8 mouse cellular contexts compared by ENCODE assay signal in the genomic region with DNA sequence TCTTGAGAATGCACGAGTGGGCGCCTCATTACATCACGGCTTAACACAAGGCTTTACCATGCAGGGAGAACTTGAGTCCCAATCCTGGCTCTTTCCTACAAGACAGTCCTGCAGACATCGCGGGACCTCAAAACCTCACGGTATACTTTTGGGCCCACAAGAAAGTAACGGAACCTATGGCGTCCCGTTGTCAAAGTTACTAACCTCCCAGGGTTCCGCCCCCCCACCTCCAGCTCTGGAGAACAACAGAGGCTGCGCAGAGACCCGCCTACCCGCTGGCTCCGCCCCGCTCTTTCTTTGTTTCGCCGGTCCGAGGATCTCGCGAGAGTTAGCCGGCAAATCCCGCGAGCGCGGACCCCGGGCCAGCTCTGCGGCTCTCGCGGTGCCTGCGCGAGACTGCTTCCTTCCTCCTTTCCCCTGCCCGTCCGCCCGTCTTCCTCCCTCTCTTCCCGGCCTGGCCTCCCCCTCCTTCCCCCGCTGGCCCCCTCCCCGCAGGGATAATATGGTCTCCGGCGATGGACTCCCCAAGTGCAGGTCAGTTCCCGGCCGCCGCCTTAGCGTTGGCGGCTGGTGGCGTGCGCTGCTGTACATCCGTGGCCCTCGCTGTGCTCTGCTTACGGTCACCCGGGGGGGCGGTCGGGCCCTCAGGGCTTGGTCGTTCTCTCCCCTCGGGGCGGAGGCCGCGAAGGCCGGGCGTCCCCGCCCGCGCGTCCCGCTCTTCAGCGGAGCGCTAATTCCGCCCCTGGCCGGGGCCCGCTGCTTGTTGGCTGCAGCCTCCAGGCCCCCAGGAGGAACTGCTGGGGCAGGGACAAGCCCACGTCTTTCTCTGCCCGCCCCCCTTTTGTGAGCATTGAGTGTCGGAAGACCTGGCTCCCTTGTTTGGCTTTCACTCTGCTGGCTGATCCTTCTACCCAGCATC. TPM values are rescaled to one million over a fixed set of nuclear protein-coding genes. Genes with fewer than 3 reads are reported as not detected.
DNase-seq lines count a peak whose midpoint lies in the region; ATAC-seq and TF ChIP-seq lines count a peak whose summit lies in the region.

A gene (plus strand): TSS at position 427 of the 919 bp plus-strand sequence.

- peak within 1 kb of the TSS; percentile 95 for H3K9ac ChIP-seq in hindbrain, embryonic 14.5 days

- no peaks in the 10 kb centered on the region for H3K9me3 ChIP-seq in hindbrain, embryonic 14.5 days (ENCODE audit: control insufficient read depth, low read length)

- POLR2A ChIA-PET in Patski (lab: Charles Lee) = no interaction called here

- H3K4me2 ChIP-seq in hindbrain, embryonic 14.5 days (replicated peaks) = peak within 1 kb of the TSS; percentile 71

- H3K27ac ChIP-seq in hindbrain, embryonic 14.5 days = peak within 1 kb of the TSS; percentile 90

- peak; percentile 94 for ATAC-seq in Patski
- peak; percentile 97 for ATAC-seq in hindbrain, embryonic 14.5 days (ENCODE audit: low FRiP score)

- WGBS in hindbrain, embryonic 14.5 days = under 1% methylated on average over 69 of the region's 72 CpGs

- TF ChIP-seq CTCF in Patski (IDR thresholded peaks at IDR 0.05) = no peak

- in situ Hi-C loops in Patski (cut with MboI; ENCODE audit: low pct_unique_long_range_greater_than_20kb) = no loop called here

- peak; percentile 86 for DNase-seq in Patski (ENCODE audit: low read depth, low spot score)
- DNase-seq in cerebellum, postnatal 14 days = peak; percentile 100
- DNase-seq in frontal cortex, postnatal 25 days (ENCODE audit: low spot score in 2 of 2) = peak; percentile 98
- peak; percentile 99 for DNase-seq in hindbrain, embryonic 14.5 days (ENCODE audit: low spot score)
- peak; percentile 98 to 99 for DNase-seq in layer of hippocampus, postnatal 36 days
- DNase-seq in lung, postnatal 36 days = peak; percentile 99
- DNase-seq in retina, postnatal 1 day = peak; percentile 98
- peak; percentile 97 to 98 for DNase-seq in urinary bladder, adult 18-20 months (ENCODE audit: low spot score in 2 of 2)

- H3K4me3 ChIP-seq in hindbrain, embryonic 14.5 days (replicated peaks; ENCODE audit: low read length) = peak within 1 kb of the TSS; percentile 78

- peaks cover 33% of the 10 kb centered on the region for H3K4me1 ChIP-seq in hindbrain, embryonic 14.5 days (replicated peaks; ENCODE audit: control insufficient read depth, insufficient read depth, low read length)

- peaks cover 30% of the 10 kb centered on the region for H3K36me3 ChIP-seq in hindbrain, embryonic 14.5 days (replicated peaks; ENCODE audit: control insufficient read depth, insufficient read depth)

- CTCF ChIA-PET in Patski (lab: Charles Lee) = no interaction called here

- H3K27me3 ChIP-seq in Patski = no peaks in the 10 kb centered on the region
- H3K27me3 ChIP-seq in hindbrain, embryonic 14.5 days (ENCODE audit: control insufficient read depth, insufficient read depth, low read length) = no peaks in the 10 kb centered on the region

RNA-seq across cellular contexts. Expression of the gene that starts here (rescaled TPM):
- 41.8 TPM for polyA plus RNA-seq in Patski (2021)
- 52.0 and 56.6 TPM in 2 replicates for polyA plus RNA-seq in hindbrain, embryonic 14.5 days (2014; fragmentation: Nextera tagmentation; extraction: Ambion mirVana)
- 10 to 100 TPM; 53.1 to 56.3 TPM for total RNA-seq in layer of hippocampus, postnatal 36 days (2021)

Comparison
In these comparisons a context has a peak if more than half of its experiments do, and no peak if none do; other contexts are left out.
1. Peak in every context shown above with its lines: DNase-seq, ATAC-seq, H3K4me3 ChIP-seq and H3K27ac ChIP-seq.